In the genomic region with DNA sequence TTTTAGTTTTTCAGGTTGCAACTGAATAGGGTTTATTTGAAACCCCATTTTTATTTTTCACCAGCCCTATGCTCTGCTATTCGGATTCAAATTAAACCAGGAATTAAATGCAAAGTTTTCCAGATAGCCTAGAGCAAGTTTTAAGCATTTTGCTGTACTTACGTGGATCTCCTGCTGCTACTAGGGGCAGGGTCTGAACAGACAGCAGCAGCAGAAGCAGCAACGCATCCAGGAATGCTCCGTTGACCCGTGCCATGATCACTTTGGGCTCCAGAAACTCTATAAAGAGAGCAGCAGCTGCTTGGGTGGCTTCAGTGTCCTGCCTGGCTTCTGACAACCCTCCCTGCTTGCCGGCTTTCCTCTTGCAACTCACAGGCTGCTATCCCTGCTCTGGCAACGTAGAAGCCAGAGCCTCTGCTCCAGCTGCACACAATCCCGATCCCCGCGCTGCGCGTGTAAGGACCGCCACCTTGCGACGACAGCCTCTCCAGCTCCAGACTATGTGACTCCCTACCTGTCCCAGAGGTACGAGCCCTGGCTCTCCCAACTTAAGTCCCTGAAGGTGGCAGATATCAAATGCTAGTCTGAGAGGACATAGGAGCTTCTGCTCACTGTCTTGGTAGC, we compare ENCODE assay signal across 8 mouse cellular contexts. TPM values are rescaled to one million over a fixed set of nuclear protein-coding genes. Genes with fewer than 3 reads are reported as not detected.
DNase-seq lines count a peak whose midpoint lies in the region; ATAC-seq lines count a peak whose summit lies in the region.

Cntnap3 (minus strand) TSS at position 371 of the 624 bp plus-strand sequence.

- no peaks in the 10 kb centered on the region for H3K27me3 ChIP-seq in heart, embryonic 13.5 days (replicated peaks)
- H3K27me3 ChIP-seq in hindbrain, embryonic 14.5 days (ENCODE audit: control insufficient read depth, insufficient read depth, low read length) = no peaks in the 10 kb centered on the region
- no peaks in the 10 kb centered on the region for H3K27me3 ChIP-seq in neural tube, embryonic 13.5 days

- no peaks in the 10 kb centered on the region for H3K4me1 ChIP-seq in heart, embryonic 13.5 days
- H3K4me1 ChIP-seq in hindbrain, embryonic 14.5 days (replicated peaks; ENCODE audit: control insufficient read depth, insufficient read depth, low read length) = no peaks in the 10 kb centered on the region
- H3K4me1 ChIP-seq in neural tube, embryonic 13.5 days (replicated peaks) = no peaks in the 10 kb centered on the region

- peak within 1 kb of the TSS; percentile 16; the same call in 1 of the 2 replicates for H3K9ac ChIP-seq in heart, embryonic 13.5 days
- H3K9ac ChIP-seq in hindbrain, embryonic 14.5 days = peak within 1 kb of the TSS; percentile 33; the same call in 1 of the 2 replicates
- H3K9ac ChIP-seq in neural tube, embryonic 13.5 days = peak within 1 kb of the TSS; percentile 55

- H3K9me3 ChIP-seq in heart, embryonic 13.5 days = peaks cover 3% of the 10 kb centered on the region; the same call in 1 of the 2 replicates
- no peaks in the 10 kb centered on the region for H3K9me3 ChIP-seq in hindbrain, embryonic 14.5 days (ENCODE audit: control insufficient read depth, low read length)
- no peaks in the 10 kb centered on the region for H3K9me3 ChIP-seq in neural tube, embryonic 13.5 days

- intact Hi-C loops in heart, postnatal 36 days (cut with DNase I) = no loop called here
- intact Hi-C loops in left cerebral cortex, postnatal 14 days (cut with DNase I) = loop anchor here (10.0 kb wide), 1 partner anchor 459 kb away; no protein-coding TSS in a partner anchor

- no peak within 1 kb of the TSS for H3K4me3 ChIP-seq in heart, embryonic 13.5 days
- H3K4me3 ChIP-seq in hindbrain, embryonic 14.5 days (replicated peaks; ENCODE audit: low read length) = peak within 1 kb of the TSS; percentile 21; the same call in 1 of the 2 replicates
- peak within 1 kb of the TSS; percentile 21 for H3K4me3 ChIP-seq in neural tube, embryonic 13.5 days

- DNase-seq in heart, postnatal 36 days = no peak
- peak; percentile 58 for DNase-seq in embryo, embryonic 10.5 days (ENCODE audit: low spot score)
- peak; percentile 66 for DNase-seq in hindbrain, embryonic 14.5 days (ENCODE audit: low spot score)
- peak; percentile 33 to 71 for DNase-seq in left cerebral cortex, postnatal 14 days (ENCODE audit: low spot score in 2 of 2)
- no peak for DNase-seq in natural killer cell, adult 2 months (ENCODE audit: low spot score in 2 of 2)
- no peak for DNase-seq in thymus, postnatal 10 days (ENCODE audit: low spot score in 2 of 2)

- no peak for ATAC-seq in heart, embryonic 13.5 days (ENCODE audit: extremely low read depth, insufficient number of reproducible peaks, low FRiP score, low TSS enrichment)
- peak; percentile 94 for ATAC-seq in hindbrain, embryonic 14.5 days (ENCODE audit: low FRiP score)
- peak; percentile 92 for ATAC-seq in neural tube, embryonic 13.5 days (ENCODE audit: low read depth)

- no peaks in the 10 kb centered on the region for H3K36me3 ChIP-seq in heart, embryonic 13.5 days
- no peaks in the 10 kb centered on the region for H3K36me3 ChIP-seq in hindbrain, embryonic 14.5 days (replicated peaks; ENCODE audit: control insufficient read depth, insufficient read depth)
- H3K36me3 ChIP-seq in neural tube, embryonic 13.5 days = no peaks in the 10 kb centered on the region

- WGBS in heart, embryonic 13.5 days = 10% methylated on average over 16 of the region's 16 CpGs
- WGBS in hindbrain, embryonic 14.5 days = 10% methylated on average over 16 of the region's 16 CpGs
- 11% methylated on average over 16 of the region's 16 CpGs for WGBS in neural tube, embryonic 13.5 days

- peak within 1 kb of the TSS; percentile 51 for H3K4me2 ChIP-seq in heart, embryonic 13.5 days
- H3K4me2 ChIP-seq in hindbrain, embryonic 14.5 days (replicated peaks) = peak within 1 kb of the TSS; percentile 52
- peak within 1 kb of the TSS; percentile 49 for H3K4me2 ChIP-seq in neural tube, embryonic 13.5 days

- no peak within 1 kb of the TSS for H3K27ac ChIP-seq in heart, embryonic 13.5 days (replicated peaks)
- H3K27ac ChIP-seq in hindbrain, embryonic 14.5 days = no peak within 1 kb of the TSS
- no peak within 1 kb of the TSS for H3K27ac ChIP-seq in neural tube, embryonic 13.5 days (replicated peaks)

RNA-seq across cellular contexts. Expression of gene Cntnap3, which starts in this region (rescaled TPM):
- polyA plus RNA-seq in heart, embryonic 13.5 days (2015; fragmentation: Nextera tagmentation; extraction: Ambion mirVana) = 0.04 TPM in 1 of 2 replicates, not detected in the other
- total RNA-seq in heart, postnatal 36 days (2021) = not detected
- polyA plus RNA-seq in hindbrain, embryonic 14.5 days (2014; fragmentation: Nextera tagmentation; extraction: Ambion mirVana) = 1.0 and 1.7 TPM in 2 replicates
- 1 to 10 TPM; 8.3 to 9.3 TPM for total RNA-seq in left cerebral cortex, postnatal 14 days (2021)
- 0.49 and 0.54 TPM in 2 replicates for polyA plus RNA-seq in neural tube, embryonic 13.5 days (2015; fragmentation: Nextera tagmentation; extraction: Ambion mirVana)

Comparison
In these comparisons a context has a peak if more than half of its experiments do, and no peak if none do; other contexts are left out.
1. RNA of gene Cntnap3 (total RNA-seq): 8.3 to 9.3 TPM in left cerebral cortex, postnatal 14 days; not detected in heart, postnatal 36 days; every median in the first group is over 4 times any median in the second.
2. Peak in ATAC-seq, H3K4me3 ChIP-seq, H3K9ac ChIP-seq and H3K4me2 ChIP-seq in neural tube, embryonic 13.5 days; RNA of the gene not detected or under 1 TPM.
3. DNase-seq: peak in embryo, embryonic 10.5 days (single experiment), hindbrain, embryonic 14.5 days (single experiment) and left cerebral cortex, postnatal 14 days (2 of 2); none in heart, postnatal 36 days (0 of 2), natural killer cell, adult 2 months (0 of 2) and thymus, postnatal 10 days (0 of 2).
4. Peak in every context shown above with its lines, with median percentiles within 50 percentile points of each other: H3K4me2 ChIP-seq and H3K9ac ChIP-seq.